Mouse (Mus musculus): ENCODE measurements around the gene Gemin5. TPM values are rescaled to one million over a fixed set of nuclear protein-coding genes. Genes with fewer than 3 reads are reported as not detected.

Gemin5 gene
- total and polyA plus RNA-seq, 3 experiments = 19.6 to 43.9 (median 26.3) TPM

DNA sequence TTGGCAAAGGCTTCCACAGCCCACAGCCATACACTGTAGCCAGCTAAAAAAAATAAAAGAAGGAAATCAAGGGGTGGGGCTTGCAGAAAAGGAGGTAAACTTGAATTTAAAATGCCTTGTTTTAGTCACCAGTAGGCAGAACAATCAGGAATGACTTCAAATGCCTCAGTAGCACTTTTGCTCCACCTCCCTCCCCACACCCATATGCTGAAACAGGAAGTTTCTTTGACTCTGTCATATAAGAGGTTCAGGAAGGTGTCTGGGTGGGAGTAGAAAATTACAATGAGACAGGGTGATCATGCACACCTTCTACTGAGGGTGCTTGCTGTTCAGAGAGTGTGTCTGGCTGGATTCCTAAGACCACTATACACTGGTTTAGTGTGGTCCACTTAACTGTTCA lies 33.5 kb downstream of the Gemin5 start:
- Histone ChIP-seq H3K4me3 (ENCODE audit: low read depth, low read length) (no peak overlapping the region), H3K36me3 (replicated peaks) (peaks cover 94% of the 10 kb centered on the region), H3K9me3 (replicated peaks) (no peaks in the 10 kb centered on the region), H3K4me1 (ENCODE audit: insufficient read depth, low read depth, low read length) (peaks cover 12% of the 10 kb centered on the region), H3K27me3 (ENCODE audit: insufficient read depth, low read length) (no peaks in the 10 kb centered on the region)
- DNase-seq (ENCODE audit: low spot score) = no peak
- ATAC-seq (ENCODE audit: extremely low read depth, insufficient number of reproducible peaks, low FRiP score, poor library complexity, severe bottlenecking) = no peak
- TF ChIP-seq CTCF (IDR thresholded peaks at IDR 0.05; ENCODE audit: low read depth, low read length) = no peak
- TF ChIP-seq GATA1 (IDR thresholded peaks at IDR 0.05; ENCODE audit: borderline replicate concordance, low read length) = no peak
- no peak for TF ChIP-seq TAL1 (conservative IDR thresholded peaks at IDR 0.05; ENCODE audit: low read depth, low read length)
- TF ChIP-seq POLR2AphosphoS5 (IDR thresholded peaks at IDR 0.05; ENCODE audit: insufficient replicate concordance, low read depth, low read length) = no peak

DNA sequence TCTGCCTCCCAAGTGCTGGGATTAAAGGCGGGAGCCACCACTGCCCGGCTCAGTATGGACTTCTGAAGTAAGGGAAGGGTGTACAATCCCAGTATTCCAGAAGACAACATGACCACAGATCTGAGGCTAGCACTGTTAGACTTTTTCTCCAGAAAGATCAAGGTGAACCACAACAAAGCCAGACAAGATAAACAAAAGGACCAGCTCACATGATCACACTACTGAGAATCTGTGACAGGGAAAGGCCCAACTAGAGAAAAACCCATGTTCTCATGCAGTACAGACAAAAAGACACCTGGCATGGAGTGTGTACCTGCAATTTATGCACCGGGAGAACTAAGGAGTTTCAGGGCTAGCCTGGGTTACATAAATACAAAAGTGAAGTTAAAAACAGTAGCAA lies 36.3 kb downstream of the Gemin5 start:
- TF ChIP-seq TAL1 (conservative IDR thresholded peaks at IDR 0.05; ENCODE audit: low read depth, low read length) = no peak
- no peak for TF ChIP-seq GATA2 (IDR thresholded peaks at IDR 0.05; ENCODE audit: borderline replicate concordance, low read depth, low read length)
- no peak for TF ChIP-seq CTCF (IDR thresholded peaks at IDR 0.05; ENCODE audit: low read depth, low read length)
- no peak for TF ChIP-seq POLR2AphosphoS5 (IDR thresholded peaks at IDR 0.05; ENCODE audit: insufficient replicate concordance, low read depth, low read length)
- ATAC-seq (ENCODE audit: extremely low read depth, insufficient number of reproducible peaks, low FRiP score, poor library complexity, severe bottlenecking) (no peak), DNase-seq (ENCODE audit: low spot score) (no peak)
- peaks cover 38% of the 10 kb centered on the region for H3K4me1 ChIP-seq (ENCODE audit: insufficient read depth, low read depth, low read length)
- no peaks in the 10 kb centered on the region for H3K9me3 ChIP-seq (replicated peaks)
- no peaks in the 10 kb centered on the region for H3K27me3 ChIP-seq (ENCODE audit: insufficient read depth, low read length)
- H3K4me3 ChIP-seq (ENCODE audit: low read depth, low read length) = no peak overlapping the region
- peaks cover 94% of the 10 kb centered on the region for H3K36me3 ChIP-seq (replicated peaks)

DNA sequence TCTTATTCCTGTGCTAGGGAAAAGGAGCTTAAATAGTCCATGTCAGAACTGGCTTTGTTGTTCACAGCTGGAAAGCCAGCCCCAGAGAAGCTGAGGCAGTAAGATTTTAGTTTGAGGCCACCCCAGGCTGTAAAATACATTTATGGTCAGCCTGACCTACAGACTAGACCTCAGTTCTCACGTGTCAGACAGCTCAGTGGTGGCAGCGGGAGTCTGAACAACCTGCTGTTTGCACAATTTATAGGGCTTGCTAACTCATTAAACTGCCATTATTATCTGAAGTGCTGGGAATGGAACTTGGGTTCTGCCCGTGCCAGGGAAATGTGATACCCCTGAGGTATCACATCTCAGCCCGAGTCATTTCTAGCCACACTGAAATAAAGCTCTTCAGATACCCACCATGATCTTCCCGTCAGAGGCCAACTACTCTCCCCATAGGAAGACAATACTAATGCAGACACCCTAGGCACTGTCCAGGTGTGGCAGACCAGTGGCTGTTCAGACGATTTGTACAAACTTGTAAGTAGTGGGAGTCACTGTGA lies 39.0 kb downstream of the Gemin5 start:
- H3K4me3 ChIP-seq (ENCODE audit: low read depth, low read length) = no peak overlapping the region
- H3K4me1 ChIP-seq (ENCODE audit: insufficient read depth, low read depth, low read length) = peaks cover 40% of the 10 kb centered on the region
- H3K36me3 ChIP-seq (replicated peaks) = peaks cover 94% of the 10 kb centered on the region
- H3K27me3 ChIP-seq (ENCODE audit: insufficient read depth, low read length) = no peaks in the 10 kb centered on the region
- ATAC-seq (ENCODE audit: extremely low read depth, insufficient number of reproducible peaks, low FRiP score, poor library complexity, severe bottlenecking) (no peak), DNase-seq (ENCODE audit: low spot score) (no peak)
- TF ChIP-seq GATA2 (IDR thresholded peaks at IDR 0.05; ENCODE audit: borderline replicate concordance, low read depth, low read length) (no peak), POLR2AphosphoS5 (IDR thresholded peaks at IDR 0.05; ENCODE audit: insufficient replicate concordance, low read depth, low read length) (no peak), GATA1 (IDR thresholded peaks at IDR 0.05; ENCODE audit: borderline replicate concordance, low read length) (no peak), CTCF (IDR thresholded peaks at IDR 0.05; ENCODE audit: low read depth, low read length) (no peak), TAL1 (conservative IDR thresholded peaks at IDR 0.05; ENCODE audit: low read depth, low read length) (no peak)
- H3K9me3 ChIP-seq (replicated peaks) = no peaks in the 10 kb centered on the region

DNA sequence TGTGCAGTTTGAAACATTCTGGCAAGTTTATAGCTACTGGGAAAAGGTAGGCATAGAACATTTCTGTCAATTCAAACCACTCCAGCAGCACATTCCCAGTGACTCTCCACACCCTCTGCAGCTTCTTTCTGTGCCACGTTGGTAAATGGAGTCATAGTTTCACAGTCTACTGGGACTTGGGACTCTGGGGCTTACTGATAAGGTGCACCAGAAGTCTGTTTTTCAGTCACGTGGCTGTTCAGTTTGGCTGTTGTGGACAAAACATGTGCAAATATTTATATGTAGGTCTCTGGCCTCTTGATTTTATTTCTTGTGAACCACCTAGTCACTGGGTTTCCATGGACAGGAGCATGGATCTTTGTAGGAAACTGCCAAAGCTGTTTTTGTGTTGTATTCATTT lies 40.8 kb downstream of the Gemin5 start:
- peak; percentile 77 for ATAC-seq (ENCODE audit: extremely low read depth, insufficient number of reproducible peaks, low FRiP score, poor library complexity, severe bottlenecking)
- Histone ChIP-seq H3K9me3 (replicated peaks) (no peaks in the 10 kb centered on the region), H3K36me3 (replicated peaks) (peaks cover 98% of the 10 kb centered on the region), H3K4me3 (ENCODE audit: low read depth, low read length) (no peak overlapping the region; the same call in 1 of the 2 replicates), H3K4me1 (ENCODE audit: insufficient read depth, low read depth, low read length) (peaks cover 40% of the 10 kb centered on the region), H3K27me3 (ENCODE audit: insufficient read depth, low read length) (no peaks in the 10 kb centered on the region)
- TF ChIP-seq GATA1 (IDR thresholded peaks at IDR 0.05; ENCODE audit: borderline replicate concordance, low read length) (no peak), TAL1 (conservative IDR thresholded peaks at IDR 0.05; ENCODE audit: low read depth, low read length) (peak; percentile 69)
- DNase-seq (ENCODE audit: low spot score) = peak; percentile 46

DNA sequence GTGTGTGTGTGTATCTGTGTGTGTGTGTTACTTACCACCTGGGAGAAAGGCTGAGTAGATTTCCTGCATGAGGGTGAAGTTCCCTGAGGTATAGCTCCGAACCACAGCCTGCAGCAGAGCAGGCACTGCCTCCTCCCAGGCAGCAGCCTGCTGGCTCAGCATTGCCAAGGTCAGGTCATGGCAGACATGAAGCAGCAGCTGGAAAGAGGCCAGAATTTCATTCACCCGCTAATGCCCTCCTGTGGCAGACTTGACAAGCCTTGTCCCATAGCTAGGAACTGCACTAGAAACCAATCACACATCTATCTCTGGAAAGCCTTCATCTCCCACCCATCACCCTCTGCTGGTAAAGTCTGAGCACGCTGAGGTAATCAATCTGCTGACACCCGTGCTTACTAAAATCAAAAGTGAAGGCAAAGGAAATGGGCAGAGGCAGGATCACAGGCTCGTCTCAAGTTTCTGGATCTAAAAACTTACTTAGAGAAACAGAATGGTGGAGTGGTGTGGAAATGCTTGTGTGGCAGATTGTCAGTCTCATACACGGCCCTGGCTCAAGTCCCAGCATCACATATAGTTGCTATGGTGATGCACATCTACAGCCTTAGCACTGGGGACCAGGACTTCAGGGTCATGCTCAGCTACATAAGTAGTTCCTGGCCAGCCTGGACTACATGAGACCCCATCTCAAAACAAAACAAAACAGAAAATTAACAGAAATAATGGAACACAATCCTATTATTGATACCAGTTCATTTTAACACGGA lies 41.8 kb downstream of the Gemin5 start:
- TF ChIP-seq GATA1 (IDR thresholded peaks at IDR 0.05; ENCODE audit: borderline replicate concordance, low read length) (no peak), POLR2AphosphoS5 (IDR thresholded peaks at IDR 0.05; ENCODE audit: insufficient replicate concordance, low read depth, low read length) (no peak), TAL1 (conservative IDR thresholded peaks at IDR 0.05; ENCODE audit: low read depth, low read length) (no peak), CTCF (IDR thresholded peaks at IDR 0.05; ENCODE audit: low read depth, low read length) (no peak), GATA2 (IDR thresholded peaks at IDR 0.05; ENCODE audit: borderline replicate concordance, low read depth, low read length) (no peak)
- ATAC-seq (ENCODE audit: extremely low read depth, insufficient number of reproducible peaks, low FRiP score, poor library complexity, severe bottlenecking) (no peak), DNase-seq (ENCODE audit: low spot score) (no peak)
- H3K4me3 ChIP-seq (ENCODE audit: low read depth, low read length) = no peak overlapping the region
- H3K27me3 ChIP-seq (ENCODE audit: insufficient read depth, low read length) = no peaks in the 10 kb centered on the region
- peaks cover 40% of the 10 kb centered on the region for H3K4me1 ChIP-seq (ENCODE audit: insufficient read depth, low read depth, low read length)
- H3K36me3 ChIP-seq (replicated peaks) = peaks cover 96% of the 10 kb centered on the region
- no peaks in the 10 kb centered on the region for H3K9me3 ChIP-seq (replicated peaks)

DNA sequence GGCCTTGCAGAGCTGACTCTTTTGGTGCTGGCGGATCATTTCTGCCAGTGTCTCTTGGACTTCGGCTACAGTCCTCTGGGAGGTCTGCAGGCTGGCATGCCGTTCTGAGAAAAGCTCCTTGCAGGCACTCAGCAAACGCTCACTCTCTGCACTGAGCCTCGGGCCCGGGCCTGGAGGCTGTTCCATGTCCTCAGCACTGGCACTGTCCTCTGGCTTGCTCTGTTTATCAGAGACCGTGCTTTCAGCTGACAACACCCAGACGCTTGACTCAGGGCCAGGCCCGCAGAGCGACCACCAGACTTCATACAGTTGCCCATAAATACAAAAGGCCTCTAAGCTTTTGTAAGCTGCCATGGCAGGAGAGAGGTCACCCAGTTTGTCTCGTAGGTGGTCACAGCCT lies 43.3 kb downstream of the Gemin5 start:
- no peak for DNase-seq (ENCODE audit: low spot score)
- peaks cover 39% of the 10 kb centered on the region for H3K4me1 ChIP-seq (ENCODE audit: insufficient read depth, low read depth, low read length)
- H3K4me3 ChIP-seq (ENCODE audit: low read depth, low read length) = no peak overlapping the region
- ATAC-seq (ENCODE audit: extremely low read depth, insufficient number of reproducible peaks, low FRiP score, poor library complexity, severe bottlenecking) = no peak
- peaks cover 96% of the 10 kb centered on the region for H3K36me3 ChIP-seq (replicated peaks)
- H3K27me3 ChIP-seq (ENCODE audit: insufficient read depth, low read length) = no peaks in the 10 kb centered on the region
- no peak for TF ChIP-seq GATA1 (IDR thresholded peaks at IDR 0.05; ENCODE audit: borderline replicate concordance, low read length)
- no peak for TF ChIP-seq GATA2 (IDR thresholded peaks at IDR 0.05; ENCODE audit: borderline replicate concordance, low read depth, low read length)
- TF ChIP-seq POLR2AphosphoS5 (IDR thresholded peaks at IDR 0.05; ENCODE audit: insufficient replicate concordance, low read depth, low read length) = no peak
- no peak for TF ChIP-seq CTCF (IDR thresholded peaks at IDR 0.05; ENCODE audit: low read depth, low read length)
- no peak for TF ChIP-seq TAL1 (conservative IDR thresholded peaks at IDR 0.05; ENCODE audit: low read depth, low read length)
- H3K9me3 ChIP-seq (replicated peaks) = no peaks in the 10 kb centered on the region

Data from G1E (cell line).